Mouse (Mus musculus) brain, embryonic 14.5 days (tissue): ENCODE measurements around the gene Sipa1l1. TPM values are rescaled to one million over a fixed set of nuclear protein-coding genes. Genes with fewer than 3 reads are reported as not detected.

ENCODE experiments used
- DNase-seq: peaks from one replicate; pipeline ENCODE4 v3.0.0-alpha.2; 2011; ENCODE audit warnings: low read depth
- CTCF ChIP-seq: fragments of 200-500 bp; IDR thresholded peaks from 2 replicates; pipeline ENCODE4 v1.5.1; 2012; ENCODE audit warnings: inconsistent platforms, mild to moderate bottlenecking, moderate library complexity, borderline replicate concordance; ENCODE audit not compliant: insufficient read depth, insufficient read length; ENCODE audit errors: extremely low read depth
- POLR2A ChIP-seq: fragments of 200-500 bp; IDR thresholded peaks from 2 replicates; pipeline ENCODE4 v1.6.1; 2012; ENCODE audit warnings: mild to moderate bottlenecking, inconsistent platforms, borderline replicate concordance; ENCODE audit not compliant: poor library complexity, insufficient read depth, insufficient read length, severe bottlenecking; ENCODE audit errors: extremely low read depth
- polyA plus RNA-seq: library from polyadenylated mRNA; depleted of rRNA; stranded (reverse); fragments of >200 nt; gene quantifications from 2 replicates; pipeline ENCODE4 v1.2.3, GENCODE M21; 2012

Sipa1l1 gene
- polyA plus RNA-seq, 1 experiment: 24.1 TPM

- TF ChIP-seq POLR2A (no peak), CTCF (no peak)
- peak; percentile 56 for DNase-seq
These were observed 68.8 kb downstream of the Sipa1l1 start for GRCm38 (mm10) chr12:82237946-82238345.

DNA sequence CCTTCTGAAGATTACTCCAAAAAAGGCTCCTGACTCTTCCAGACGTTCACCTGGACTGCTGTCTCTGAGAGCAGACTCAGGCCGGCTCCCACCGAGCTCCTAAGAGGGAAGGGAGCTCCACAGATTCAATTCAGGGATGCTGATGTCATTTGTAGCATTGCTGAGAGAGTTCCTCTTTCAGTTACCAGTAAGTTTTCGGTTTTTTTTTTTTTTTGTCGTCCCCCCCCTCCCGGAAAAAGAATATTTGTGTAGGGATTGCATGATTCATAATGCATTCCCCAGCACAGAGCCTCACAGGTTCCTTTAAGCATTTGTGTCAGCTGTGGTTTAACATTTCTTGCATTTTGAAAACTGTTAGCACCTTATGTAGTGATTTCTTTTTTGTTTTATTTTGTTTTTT is 71.6 kb downstream of the Sipa1l1 start:
- DNase-seq: no peak
- TF ChIP-seq CTCF (no peak), POLR2A (no peak)

GRCm38 (mm10) chr12:82245219-82245618 is 76.1 kb downstream of the Sipa1l1 start:
- TF ChIP-seq POLR2A (no peak), CTCF (no peak)

DNA sequence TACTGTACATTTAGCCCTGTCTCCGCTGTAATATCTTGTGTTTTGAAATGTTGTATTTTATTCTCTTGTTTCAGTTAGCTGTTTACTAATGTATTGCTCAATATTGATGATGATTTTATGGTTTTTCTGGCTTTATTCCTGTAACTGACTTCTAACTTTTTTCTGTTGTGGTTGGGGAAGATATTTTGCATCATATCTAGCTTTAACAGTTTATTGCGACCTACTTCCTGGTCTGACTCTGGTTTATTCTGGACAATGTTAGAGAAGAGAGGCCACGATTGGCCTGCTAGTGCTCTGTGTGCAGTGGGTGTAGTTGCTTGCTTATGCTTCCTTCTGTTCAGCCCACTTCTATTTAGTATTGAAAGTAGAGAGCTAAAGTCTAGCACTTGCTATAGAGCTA is 77.3 kb downstream of the Sipa1l1 start:
- no peak for DNase-seq
- TF ChIP-seq POLR2A (no peak), CTCF (no peak)

More at GRCm38 (mm10) chr12:82245219-82245618, 76.1 kb downstream of the Sipa1l1 start:
- DNase-seq: no peak

GRCm38 (mm10) chr12:82247371-82248258 is 78.5 kb downstream of the Sipa1l1 start:
- TF ChIP-seq CTCF: no peak
- TF ChIP-seq POLR2A: no peak
- DNase-seq: no peak

DNA sequence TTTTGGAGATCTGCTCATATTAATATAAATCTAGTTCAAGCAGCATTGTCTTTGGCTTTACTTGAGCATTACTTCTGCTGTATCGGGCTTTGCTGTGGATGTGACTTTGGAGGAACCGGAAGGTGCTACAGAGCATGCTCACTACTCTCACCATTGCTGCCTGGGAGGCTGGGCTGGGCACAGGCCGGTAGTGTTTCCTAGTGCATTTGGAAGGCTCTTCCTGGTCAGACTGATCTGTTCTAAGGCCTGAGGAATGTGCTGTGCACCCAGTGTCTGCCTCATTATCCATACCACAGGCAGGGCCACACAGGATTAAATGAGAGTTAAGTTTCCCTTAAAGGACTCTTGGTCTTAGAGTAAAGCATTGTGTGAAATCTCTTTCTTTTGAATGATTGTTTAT is 79.4 kb downstream of the Sipa1l1 start:
- DNase-seq: no peak
- TF ChIP-seq CTCF: no peak
- no peak for TF ChIP-seq POLR2A

DNA sequence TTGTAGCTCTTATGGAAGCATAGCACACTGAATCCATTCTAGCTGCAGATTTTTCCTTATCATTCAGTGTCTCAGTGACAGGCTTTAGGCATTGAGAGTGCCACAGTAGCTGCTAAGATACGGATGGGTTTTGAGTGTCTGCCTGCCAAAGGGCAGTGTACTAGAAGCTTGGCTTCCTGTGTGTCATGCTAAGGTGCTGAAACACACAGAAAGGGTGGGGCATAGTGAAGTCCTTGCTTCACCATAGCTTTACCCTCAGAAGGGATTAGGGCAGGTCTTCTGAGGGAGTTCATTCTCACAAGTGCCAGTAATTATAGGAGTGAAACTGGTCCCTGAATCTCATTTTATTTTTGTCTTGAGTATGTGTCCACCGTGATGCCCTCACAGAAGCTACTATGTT is 82.2 kb downstream of the Sipa1l1 start:
- TF ChIP-seq POLR2A (no peak), CTCF (no peak)
- DNase-seq: no peak

- TF ChIP-seq CTCF: no peak
- TF ChIP-seq POLR2A: no peak
- peak; percentile 50 for DNase-seq
These were observed 85.0 kb downstream of the Sipa1l1 start for GRCm38 (mm10) chr12:82254076-82254475.

- TF ChIP-seq CTCF: no peak
- TF ChIP-seq POLR2A: no peak
- DNase-seq: no peak
These were observed 86.9 kb downstream of the Sipa1l1 start for GRCm38 (mm10) chr12:82256012-82256411.

- no peak for DNase-seq
These were observed 87.9 kb downstream of the Sipa1l1 start for GRCm38 (mm10) chr12:82256921-82257500.

DNA sequence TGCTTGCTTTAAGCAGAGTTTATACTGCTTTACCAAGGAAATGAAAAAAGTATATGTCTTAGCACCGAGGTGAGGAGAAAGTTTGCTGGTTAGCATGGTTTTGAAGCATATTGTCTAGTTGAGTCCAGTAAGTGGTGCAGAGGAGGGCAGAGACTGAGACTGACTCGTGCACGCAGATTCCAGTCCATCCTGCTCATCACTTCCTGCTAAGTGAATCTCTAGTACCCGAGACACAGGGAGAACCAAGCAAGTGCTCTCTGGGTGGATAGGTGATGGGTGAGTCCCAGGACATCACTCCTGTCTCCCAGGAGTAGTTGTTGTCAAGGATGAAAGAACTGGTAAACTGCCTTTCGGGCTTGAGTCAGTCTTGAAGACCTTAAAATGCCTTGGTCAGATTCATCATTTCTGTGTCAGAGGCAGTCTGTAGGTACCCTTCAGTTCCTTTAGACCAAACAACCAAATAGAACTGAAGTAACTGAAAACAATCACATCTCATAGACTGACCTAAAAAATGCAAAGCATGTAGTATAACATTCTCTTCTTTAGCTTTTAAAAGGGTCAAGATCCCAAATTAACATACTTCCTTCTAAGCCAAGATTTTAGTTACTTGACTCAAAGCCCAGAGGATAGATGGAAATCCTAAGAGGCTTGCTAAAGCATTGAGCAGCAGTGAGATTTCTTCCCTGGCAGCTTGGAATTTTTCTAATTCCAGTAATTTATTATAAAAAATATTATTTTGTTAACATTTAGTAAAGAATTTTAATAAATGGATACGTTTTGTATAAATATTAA is 89.1 kb downstream of the Sipa1l1 start:
- DNase-seq: no peak
- TF ChIP-seq CTCF (no peak), POLR2A (no peak)

More at GRCm38 (mm10) chr12:82256921-82257500, 87.9 kb downstream of the Sipa1l1 start:
- TF ChIP-seq CTCF: no peak
- no peak for TF ChIP-seq POLR2A
